In genomic region chr2:28585043-28585571, GRCm38 (mm10) we compare ENCODE assay signal across 1 mouse cellular context.
A peak's percentile ranks its signal among the peaks of the same experiment; 100 is the strongest.
TF ChIP-seq lines count a peak whose summit lies in the region.

No protein-coding gene starts in this region.

TF ChIP-seq in CH12.LX, 34 proteins besides CTCF, POLR2A, EP300 and RAD21 (continued from another document):
- TF ChIP-seq MXI1 (IDR thresholded peaks at IDR 0.05; ENCODE audit: low read depth, low read length): peak; percentile 48; the same call in 1 of the 2 replicates
- TF ChIP-seq UBTF (IDR thresholded peaks at IDR 0.05; ENCODE audit: low read depth, low read length): no peak
- peak; percentile 70 for TF ChIP-seq ZNF384 (IDR thresholded peaks at IDR 0.05; ENCODE audit: low read depth, low read length)
- peak; percentile 91 for TF ChIP-seq MYC (IDR thresholded peaks at IDR 0.05; ENCODE audit: low read depth, low read length)
